Mouse (Mus musculus) heart, adult 18-20 months (tissue): ENCODE measurements at regions not wholly inside any gene's neighbourhood (a gene's known extent, or its start where the extent isn't known, plus 50 kb on each side); places are given as distances from the start of the nearest gene placed in this dataset.
A peak's percentile ranks its signal among the peaks of the same experiment; 100 is the strongest.

Source experiments
- DNase-seq, 2 experiments: peaks; one replicate each; pipeline ENCODE4 v3.0.0; 2021 to 2022; ENCODE audit warnings: mixed read lengths in 1 of 2

GRCm38 (mm10) chr13:53800978-53801377, 254.5 kb downstream of the Drd1 start:
- DNase-seq: no peak

DNA sequence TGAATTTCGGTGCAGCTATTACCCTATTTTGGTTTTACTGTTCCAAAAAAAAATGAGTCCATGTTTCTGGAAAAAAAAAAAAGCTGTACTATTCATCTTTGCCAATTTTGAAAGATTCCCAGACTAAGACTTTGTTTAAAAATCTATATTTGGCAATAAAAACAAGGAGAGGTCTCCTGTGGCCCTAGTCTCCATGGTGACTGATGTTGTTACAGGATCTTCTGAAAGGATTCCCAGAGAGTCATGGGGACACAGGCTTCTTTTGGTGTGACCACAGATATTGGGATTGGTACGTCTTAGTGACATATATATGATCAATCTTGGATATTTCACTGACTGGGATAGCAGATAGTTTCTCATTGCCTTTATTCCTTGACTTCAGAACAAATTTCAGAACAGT, 266.7 kb downstream of the Drd1 start:
- DNase-seq: peak; percentile 44 to 68

DNA sequence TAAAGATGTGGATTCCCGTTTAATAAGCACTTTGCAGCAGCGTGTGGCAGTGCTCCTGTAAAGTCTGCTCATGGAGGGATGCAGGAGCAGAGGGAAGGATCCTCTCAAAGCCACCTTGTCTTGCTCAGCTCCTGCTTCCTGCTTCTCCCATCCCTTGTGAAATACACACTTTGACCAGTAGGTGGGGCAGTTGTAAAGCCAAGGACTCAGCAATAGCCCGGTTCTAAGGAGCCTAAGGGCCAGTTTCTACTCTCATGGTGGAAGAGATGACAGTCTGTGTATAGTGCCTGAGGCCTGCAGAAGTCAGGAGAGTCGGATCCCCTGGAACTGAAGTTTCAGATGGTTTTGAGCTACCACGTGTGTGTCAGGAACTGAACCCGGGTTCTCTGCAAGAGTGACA, 272.0 kb downstream of the Drd1 start:
- peak; percentile 64 to 84 for DNase-seq

GRCm38 (mm10) chr13:53779150-53779549, 276.4 kb downstream of the Drd1 start:
- peak; percentile 12 to 48 for DNase-seq

GRCm38 (mm10) chr13:53776421-53776820, 279.1 kb downstream of the Drd1 start:
- DNase-seq: peak in 1 of 2 experiments; percentile 14

- DNase-seq: peak; percentile 18 to 53
Measured at GRCm38 (mm10) chr13:53775687-53776086, 279.8 kb downstream of the Drd1 start.

DNA sequence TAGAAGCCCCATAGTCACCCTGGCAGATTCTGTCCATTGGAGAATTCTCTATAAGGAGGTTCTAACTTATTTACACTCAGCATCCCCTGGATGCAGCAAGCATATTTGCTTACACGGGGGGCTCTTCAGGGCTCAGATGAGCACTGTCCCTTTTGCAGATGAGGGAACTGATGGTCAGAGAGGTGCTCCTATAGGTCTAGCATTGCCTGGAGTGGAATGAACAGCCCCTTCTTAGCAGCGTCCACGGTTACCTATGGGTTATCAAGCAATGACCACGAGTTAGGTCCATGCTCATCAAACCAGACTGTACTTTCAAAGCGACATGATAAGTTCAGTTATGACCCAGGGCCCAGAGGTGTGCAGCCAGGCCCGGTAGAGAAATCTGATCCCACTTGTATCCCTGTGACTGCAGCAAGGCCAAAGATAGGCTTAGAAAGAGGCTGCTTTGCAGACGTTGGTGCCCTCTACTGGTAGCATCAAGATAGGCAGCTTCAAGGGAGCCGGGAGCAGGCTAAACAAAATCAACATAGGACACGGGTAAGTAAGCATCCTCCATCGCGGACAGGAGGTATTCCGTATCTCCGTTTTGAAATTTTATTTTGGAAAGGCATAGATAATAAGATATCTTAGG, 290.8 kb downstream of the Drd1 start:
- DNase-seq: peak; percentile 39 to 73

- DNase-seq: no peak
Measured at GRCm38 (mm10) chr13:53757576-53758237, 284.8 kb upstream of the Msx2 start.

DNA sequence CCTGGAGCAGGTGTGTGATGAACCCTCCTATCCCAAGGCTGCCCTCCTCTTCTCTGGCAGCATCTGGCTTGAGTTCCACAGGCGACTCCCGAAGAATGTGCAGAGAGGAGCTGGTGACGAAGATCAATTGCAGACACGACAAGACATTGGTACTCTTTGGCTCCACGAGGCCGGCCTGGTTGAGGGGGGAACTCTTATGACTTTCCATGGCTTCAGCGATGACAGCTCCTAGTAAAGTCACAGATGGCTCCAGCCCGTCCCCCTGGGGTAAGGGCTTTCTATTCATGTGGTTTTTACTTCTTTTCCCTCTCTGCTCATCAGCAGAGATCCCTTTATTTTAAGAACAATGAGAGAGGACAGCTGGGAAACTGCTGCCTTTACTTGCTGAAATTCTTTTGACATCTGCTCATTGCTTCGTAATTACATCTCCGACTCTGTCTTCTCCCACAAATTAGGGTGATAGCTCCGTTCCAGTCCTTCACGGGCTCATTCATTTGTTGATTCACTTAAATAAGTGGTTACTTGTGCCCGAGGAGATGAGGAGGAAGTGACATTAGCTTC, 284.2 kb upstream of the Msx2 start:
- DNase-seq: no peak

- DNase-seq: no peak
Measured at GRCm38 (mm10) chr13:53755046-53755615, 282.3 kb upstream of the Msx2 start.

GRCm38 (mm10) chr13:53753049-53753448, 280.2 kb upstream of the Msx2 start:
- DNase-seq: no peak

- DNase-seq: peak; percentile 25 to 52
Measured at GRCm38 (mm10) chr13:53740981-53741380, 268.1 kb upstream of the Msx2 start.

- no peak for DNase-seq
Measured at GRCm38 (mm10) chr13:53739127-53739526, 266.3 kb upstream of the Msx2 start.

GRCm38 (mm10) chr13:53734944-53735343, 262.1 kb upstream of the Msx2 start:
- DNase-seq: peak; percentile 18 to 40

GRCm38 (mm10) chr13:53730259-53730902, 257.5 kb upstream of the Msx2 start:
- no peak for DNase-seq

DNA sequence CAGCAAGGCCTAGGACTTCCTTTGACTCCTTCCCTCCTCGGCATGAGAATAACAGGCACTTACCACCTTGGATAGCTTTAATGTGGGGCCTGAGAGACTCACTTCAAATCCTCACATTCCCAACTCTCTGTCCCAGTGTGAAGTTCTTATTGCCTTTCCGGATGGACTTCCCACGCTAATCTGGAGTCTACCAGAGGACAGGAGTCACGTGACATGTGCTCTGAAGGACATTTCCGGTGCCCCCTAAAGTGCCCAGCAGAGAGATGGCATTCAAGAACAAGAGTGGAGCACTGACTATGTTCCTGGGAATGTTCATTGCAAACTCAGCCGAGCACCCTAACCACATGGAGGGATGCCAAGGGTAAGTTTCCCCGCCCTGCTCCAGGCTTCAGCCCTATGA, 257.0 kb upstream of the Msx2 start:
- no peak for DNase-seq

DNA sequence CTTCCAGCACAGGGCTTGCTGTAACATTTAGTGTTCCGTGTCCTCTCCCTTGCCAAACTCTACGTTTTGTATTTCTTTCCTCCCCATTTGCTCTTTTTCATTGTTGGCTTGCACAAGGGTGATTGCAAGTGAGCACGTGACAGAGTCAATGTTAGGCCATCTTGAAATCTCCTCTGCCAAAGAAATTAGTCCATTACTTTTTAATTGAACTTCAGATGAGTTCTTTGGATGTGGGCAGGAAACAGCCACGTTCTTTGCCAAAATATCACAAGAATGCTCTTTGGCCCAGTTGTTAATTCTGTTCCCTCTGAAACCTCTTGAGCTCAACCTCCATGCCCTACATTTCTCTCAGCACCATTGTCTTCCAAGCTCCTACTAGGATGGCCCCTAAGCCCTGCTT, 253.2 kb upstream of the Msx2 start:
- DNase-seq: no peak

DNA sequence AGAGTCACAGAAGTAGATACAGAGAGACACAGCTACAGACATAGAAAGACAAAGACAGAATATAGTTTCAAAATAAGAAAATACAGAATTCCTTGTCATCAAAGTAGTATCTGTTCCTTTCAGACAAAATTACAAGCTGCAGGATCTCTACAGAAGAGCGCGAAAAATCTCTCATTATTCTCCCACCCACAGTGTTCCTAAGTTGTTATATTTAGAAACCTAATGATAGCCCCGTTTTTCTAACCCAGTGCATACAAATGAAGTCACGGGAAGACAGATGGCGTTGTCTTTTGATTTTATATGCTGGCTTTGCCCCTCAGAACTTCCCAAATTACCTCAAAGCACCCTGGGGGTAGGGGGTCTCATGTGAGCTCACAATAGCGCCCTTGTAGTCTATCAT, 250.0 kb upstream of the Msx2 start:
- no peak for DNase-seq

GRCm38 (mm10) chr13:53721038-53721463, 248.2 kb upstream of the Msx2 start:
- peak in 1 of 2 experiments; percentile 4 for DNase-seq

GRCm38 (mm10) chr13:53717582-53717981, 244.7 kb upstream of the Msx2 start:
- no peak for DNase-seq

DNA sequence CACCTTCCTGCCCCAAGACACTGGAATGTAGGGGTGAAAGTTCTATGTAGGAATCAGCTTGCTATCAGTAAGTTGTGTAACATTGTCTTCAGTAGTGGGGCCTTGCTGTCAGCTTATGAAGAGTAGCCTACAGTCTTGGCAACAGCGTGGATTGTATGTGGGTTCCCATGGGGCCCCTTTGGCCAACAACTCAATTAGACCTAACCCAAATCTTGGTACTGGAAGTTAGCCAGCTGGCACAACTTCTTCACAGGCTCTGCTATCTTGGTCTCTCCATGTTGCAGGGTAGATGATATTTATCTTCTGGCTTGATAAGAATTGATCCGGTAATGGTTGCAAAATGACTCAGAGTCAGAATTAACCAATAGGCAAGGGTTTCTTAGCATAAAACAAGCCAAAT, 244.2 kb upstream of the Msx2 start:
- DNase-seq: no peak

GRCm38 (mm10) chr13:53709062-53709461, 236.2 kb upstream of the Msx2 start:
- DNase-seq: no peak

DNA sequence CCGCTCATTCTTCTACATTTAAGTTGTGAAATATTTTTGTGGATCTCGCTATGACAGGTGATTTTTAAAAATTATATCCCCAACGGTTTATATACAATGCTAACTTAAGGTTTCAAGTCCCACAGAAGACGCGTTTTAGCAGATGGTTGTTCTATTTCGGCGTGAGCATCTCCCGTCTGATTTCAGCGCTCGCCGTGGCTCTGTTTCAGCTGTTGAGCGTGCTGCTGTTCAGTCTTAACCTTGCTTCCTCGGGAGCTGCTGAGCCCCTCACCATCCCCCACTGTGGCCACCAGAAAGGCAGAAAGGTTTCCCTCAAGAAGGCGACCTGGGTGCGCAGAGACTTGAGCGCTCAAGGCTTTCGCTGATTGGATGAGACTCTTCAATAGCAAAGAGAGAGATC, 234.7 kb upstream of the Msx2 start:
- DNase-seq: no peak
